Mouse (Mus musculus): ENCODE results near the gene Pls3. TPM values are rescaled to one million over a fixed set of nuclear protein-coding genes. Genes with fewer than 3 reads are reported as not detected.

Gene Pls3
- 100 to 1,000 TPM; 197 to 224 TPM for total RNA-seq (2021)

GRCm38 (mm10) chrX:75874332-75875291 is at the start of gene Pls3:
TSS of gene Pls3 (minus strand) at chrX:75875182.
- peak; percentile 26 to 60 for DNase-seq (ENCODE audit: extremely low spot score in 1 of 2, low spot score in 1 of 2)

DNA sequence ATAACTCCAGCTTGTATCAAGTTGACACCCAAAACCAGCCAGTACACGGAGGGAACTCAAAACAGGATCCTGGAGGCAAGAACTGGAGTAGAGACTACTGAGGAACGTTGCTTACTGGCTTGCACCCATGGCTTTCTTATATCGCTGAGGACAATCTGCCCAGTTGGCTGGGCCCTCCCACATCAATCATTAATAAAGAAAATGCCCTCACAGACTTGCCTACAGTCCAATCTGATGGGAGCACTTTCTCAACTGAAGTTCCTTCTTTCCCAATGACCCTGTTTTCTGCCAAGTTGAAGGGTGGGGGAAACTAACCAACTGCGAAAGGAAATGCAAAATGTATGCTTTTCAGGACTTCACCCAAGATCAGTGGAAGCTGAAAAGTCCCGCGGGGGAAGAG is 20.7 kb upstream of the Pls3 start:
- DNase-seq (ENCODE audit: extremely low spot score in 1 of 2, low spot score in 1 of 2), result no peak

DNA sequence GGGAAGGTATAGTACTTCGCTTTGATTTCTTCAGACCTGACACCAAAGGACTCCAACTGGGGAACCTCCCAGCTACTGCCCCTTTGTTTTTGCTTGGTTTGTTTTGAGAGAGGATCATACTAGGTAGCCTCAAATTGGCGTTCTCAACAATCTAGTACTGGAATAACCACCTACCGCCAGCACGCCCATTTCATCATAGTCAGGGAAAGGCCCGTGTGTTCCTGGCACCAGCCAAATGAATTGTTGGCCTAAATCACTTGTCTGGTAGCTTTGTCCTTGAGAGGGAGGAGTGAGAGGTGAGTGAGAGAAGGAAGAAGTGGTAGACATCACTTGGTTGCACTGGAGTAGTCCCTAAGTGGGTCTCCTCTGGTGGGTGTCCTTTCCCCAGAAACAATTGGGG is 584 bp upstream of the Pls3 start:
- DNase-seq (ENCODE audit: extremely low spot score in 1 of 2, low spot score in 1 of 2), result no peak

GRCm38 (mm10) chrX:75873813-75874212 is 1.2 kb downstream of the Pls3 start:
- DNase-seq (ENCODE audit: extremely low spot score in 1 of 2, low spot score in 1 of 2), result peak; percentile 4 to 13

GRCm38 (mm10) chrX:75873253-75873652 is 1.7 kb downstream of the Pls3 start:
- no peak for DNase-seq (ENCODE audit: extremely low spot score in 1 of 2, low spot score in 1 of 2)

- no peak for DNase-seq (ENCODE audit: extremely low spot score in 1 of 2, low spot score in 1 of 2)
Measured at GRCm38 (mm10) chrX:75871855-75872254, 3.1 kb downstream of the Pls3 start.

- DNase-seq (ENCODE audit: extremely low spot score in 1 of 2, low spot score in 1 of 2), result no peak
Measured at GRCm38 (mm10) chrX:75861715-75862114, 13.3 kb downstream of the Pls3 start.

GRCm38 (mm10) chrX:75854294-75854693 is 20.7 kb downstream of the Pls3 start:
- no peak for DNase-seq (ENCODE audit: extremely low spot score in 1 of 2, low spot score in 1 of 2)

DNA sequence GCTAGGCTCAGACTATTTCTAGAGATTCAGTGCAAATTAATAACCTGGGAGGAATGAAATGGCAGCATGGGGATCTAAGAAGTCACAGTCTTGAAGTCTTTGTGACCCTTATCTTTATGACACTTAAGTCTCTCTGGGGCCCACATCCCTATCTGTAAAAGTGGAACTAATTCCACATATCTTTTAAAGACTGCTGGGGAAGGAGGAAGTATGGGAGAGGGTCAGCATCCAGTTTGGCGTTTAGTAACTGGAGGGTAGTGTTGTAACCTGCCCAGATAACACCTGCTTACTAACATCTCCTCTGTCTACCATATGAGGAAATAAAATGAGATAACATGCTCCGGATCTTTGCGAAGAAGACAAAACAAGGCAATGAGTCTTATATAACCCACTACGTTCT is 30.7 kb downstream of the Pls3 start:
- DNase-seq (ENCODE audit: extremely low spot score in 1 of 2, low spot score in 1 of 2), result no peak

GRCm38 (mm10) chrX:75842835-75843234 is 32.1 kb downstream of the Pls3 start:
- no peak for DNase-seq (ENCODE audit: extremely low spot score in 1 of 2, low spot score in 1 of 2)

DNA sequence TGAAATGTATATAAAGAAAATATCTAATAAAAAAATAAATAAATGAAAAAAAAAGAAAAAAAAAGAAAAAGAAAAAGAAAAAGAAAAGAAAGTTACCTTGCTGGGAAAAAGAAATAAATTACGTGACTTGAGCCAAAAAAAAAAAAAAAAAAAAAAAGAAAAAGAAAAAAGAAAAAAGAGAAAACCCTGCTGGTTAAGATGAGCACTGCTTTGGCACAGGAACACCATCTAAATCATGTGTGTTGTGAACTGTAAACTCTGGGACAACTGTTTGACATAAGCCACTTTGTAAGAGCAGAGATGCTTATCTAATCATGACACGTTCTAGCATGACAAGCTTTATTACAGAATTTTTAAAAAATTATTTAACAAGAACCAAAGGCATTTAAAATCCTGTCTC is 32.9 kb downstream of the Pls3 start:
- no peak for DNase-seq (ENCODE audit: extremely low spot score in 1 of 2, low spot score in 1 of 2)

GRCm38 (mm10) chrX:75840263-75840662 is 34.7 kb downstream of the Pls3 start:
- DNase-seq (ENCODE audit: extremely low spot score in 1 of 2, low spot score in 1 of 2), result no peak

- no peak for DNase-seq (ENCODE audit: extremely low spot score in 1 of 2, low spot score in 1 of 2)
Measured at GRCm38 (mm10) chrX:75834836-75835235, 40.1 kb downstream of the Pls3 start.

- no peak for DNase-seq (ENCODE audit: extremely low spot score in 1 of 2, low spot score in 1 of 2)
Measured at GRCm38 (mm10) chrX:75834286-75834685, 40.7 kb downstream of the Pls3 start.

DNA sequence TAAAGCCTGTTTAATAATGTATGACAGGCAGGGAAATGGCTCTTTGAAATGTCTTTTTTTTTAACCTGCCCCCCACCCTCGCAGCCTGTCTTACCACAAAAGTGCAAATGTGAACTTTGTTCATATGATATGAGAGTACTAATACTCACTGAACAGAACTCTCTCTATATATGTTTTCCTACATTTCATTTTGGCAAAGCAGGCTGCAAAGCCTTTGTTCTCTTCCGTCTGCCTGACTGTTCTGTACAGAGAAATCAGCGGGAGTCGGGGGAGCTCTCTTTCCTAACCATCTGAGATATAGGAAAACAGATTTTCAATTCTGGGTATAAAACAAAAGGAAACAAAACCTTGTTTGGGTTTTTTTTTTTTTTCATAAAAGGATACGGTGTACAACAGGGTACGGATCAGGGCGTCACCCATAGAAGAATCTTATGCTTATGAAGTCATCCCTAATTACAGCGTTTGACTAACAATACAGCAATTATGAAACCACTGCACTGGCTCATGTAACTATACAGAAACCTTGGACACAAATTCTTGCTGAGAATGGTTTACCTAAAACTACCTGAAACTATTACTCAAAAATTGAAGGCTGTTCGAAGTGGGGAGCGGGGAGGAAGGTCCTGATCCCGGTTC is 41.9 kb downstream of the Pls3 start:
- no peak for DNase-seq (ENCODE audit: extremely low spot score in 1 of 2, low spot score in 1 of 2)

DNA sequence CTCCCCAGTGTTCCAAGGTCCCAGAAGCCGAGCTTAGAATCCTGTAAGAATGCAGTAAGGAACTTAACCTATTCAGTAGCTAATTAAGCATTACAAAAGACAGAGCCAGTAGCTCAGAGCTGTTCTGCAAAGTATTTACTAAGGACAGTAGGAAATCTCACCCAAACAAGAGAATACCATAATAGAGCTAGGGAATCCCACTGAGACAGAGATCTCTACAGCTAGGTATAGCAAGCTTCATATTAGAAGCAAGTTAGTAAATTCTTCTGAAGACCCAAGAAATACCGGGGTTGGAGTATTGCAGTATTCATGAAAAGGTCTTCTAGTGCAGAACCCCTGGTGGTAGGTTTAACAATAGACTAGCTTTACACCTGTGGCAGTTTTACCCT is 45.1 kb downstream of the Pls3 start:
- no peak for DNase-seq (ENCODE audit: extremely low spot score in 1 of 2, low spot score in 1 of 2)

GRCm38 (mm10) chrX:75829240-75829866 is 45.6 kb downstream of the Pls3 start:
- no peak for DNase-seq (ENCODE audit: extremely low spot score in 1 of 2, low spot score in 1 of 2)

DNA sequence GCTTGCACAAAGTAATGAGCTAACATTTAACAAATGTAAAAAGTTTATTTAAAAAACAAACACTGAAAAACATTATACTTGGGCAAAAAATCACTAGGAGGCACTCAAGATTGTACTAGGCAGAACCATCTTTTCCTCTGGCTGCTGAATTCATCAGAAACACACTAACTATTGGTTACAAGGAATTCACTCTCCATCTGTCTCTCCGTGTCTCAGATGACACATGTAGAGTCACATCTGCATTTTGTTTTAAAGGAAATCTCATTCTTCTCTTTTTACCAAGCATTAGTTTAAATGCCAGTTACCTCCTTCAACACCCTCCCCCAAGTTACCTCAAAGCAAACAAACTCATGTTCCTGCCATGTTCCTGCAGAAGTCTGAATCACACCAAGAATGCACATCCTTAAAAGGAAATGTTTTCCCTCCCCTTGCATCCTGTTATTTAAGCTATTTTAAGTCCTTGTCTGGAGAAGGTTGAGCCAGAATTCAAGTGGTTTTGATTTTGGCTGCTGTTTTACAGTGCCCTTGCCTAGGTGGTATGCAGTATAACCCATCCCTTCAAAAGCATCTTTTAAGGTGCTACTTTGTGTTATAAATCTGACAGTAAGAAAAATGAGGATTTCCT is 56.2 kb downstream of the Pls3 start:
- DNase-seq (ENCODE audit: extremely low spot score in 1 of 2, low spot score in 1 of 2), result no peak

DNA sequence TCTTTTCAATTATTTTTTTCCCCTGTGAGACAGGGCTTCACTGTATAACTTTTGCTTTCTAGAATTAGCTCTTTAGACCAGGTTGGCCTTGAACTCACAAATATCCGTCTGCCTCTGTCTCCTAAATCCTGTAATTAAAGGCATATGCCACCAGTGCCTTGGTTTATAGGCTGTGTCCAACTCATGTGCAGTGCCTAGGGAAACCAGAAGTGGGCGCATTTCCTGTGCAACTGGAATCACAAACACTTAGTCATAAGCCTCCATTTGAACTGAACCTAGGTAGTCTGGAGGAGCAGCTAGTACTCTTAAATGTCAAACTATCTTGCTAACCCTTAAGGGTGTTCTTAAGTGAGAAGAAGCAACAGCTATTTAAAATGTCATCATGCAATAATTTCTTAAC is 60.0 kb downstream of the Pls3 start:
- no peak for DNase-seq (ENCODE audit: extremely low spot score in 1 of 2, low spot score in 1 of 2)

DNA sequence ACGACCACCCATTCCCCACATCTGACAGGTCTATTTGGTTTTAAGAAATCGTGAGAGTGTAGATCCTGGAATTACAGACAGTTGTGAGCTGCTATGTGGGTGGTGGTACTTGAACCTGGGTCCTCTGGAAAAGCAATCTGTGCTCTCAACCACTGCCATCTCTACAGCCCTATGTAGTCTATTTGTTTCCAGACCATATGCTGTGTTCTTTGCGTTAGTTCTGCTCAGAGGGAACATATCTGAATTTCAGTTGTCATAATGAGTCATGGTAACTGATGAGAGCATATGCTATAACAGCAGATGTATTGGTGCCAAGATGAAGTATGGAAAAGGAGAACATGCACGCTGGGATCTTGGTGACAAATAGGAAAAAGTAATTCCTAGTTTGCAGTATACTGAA is 60.9 kb downstream of the Pls3 start:
- DNase-seq (ENCODE audit: extremely low spot score in 1 of 2, low spot score in 1 of 2), result no peak

- DNase-seq (ENCODE audit: extremely low spot score in 1 of 2, low spot score in 1 of 2), result peak in 1 of 2 experiments; percentile 63
Measured at GRCm38 (mm10) chrX:75796583-75796982, 78.4 kb downstream of the Pls3 start.

Data from layer of hippocampus, postnatal 25 days (tissue).